Mouse (Mus musculus) right cerebral cortex, postnatal 36 days (tissue): ENCODE results near the gene Setd1a.
A peak's percentile ranks its signal among the peaks of the same experiment; 100 is the strongest.
"Not testable (repeated sequence)": the region's sequence is repeated elsewhere in the genome, so short reads cannot be mapped to it uniquely, and the experiment has no call there.

Experiments
- DNase-seq, 2 experiments: peaks; one replicate each; pipeline ENCODE4 v3.0.0; 2022; ENCODE audit warnings: low spot score in 2 of 2, mixed read lengths in 1 of 2

The Setd1a gene

DNA sequence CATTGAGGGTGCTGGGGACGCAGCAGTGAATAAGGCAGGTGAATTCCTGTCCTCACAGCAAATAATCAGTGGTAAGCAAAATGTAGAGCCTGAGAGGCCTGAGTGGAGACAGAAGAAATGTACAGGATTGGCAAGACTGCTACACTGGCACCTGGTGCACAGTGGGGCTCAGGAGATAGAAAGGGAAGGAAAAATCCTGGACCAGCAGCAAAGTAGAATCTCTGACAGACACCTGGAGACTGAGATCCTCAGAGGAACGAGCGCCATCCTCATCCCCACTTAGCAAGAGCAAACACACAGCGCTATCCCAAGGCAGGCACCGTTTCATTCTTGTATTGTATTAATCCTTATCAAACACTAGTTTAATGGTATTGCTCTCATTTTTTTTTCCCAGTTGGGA, 61.0 kb downstream of the Setd1a start:
- no peak for DNase-seq

DNA sequence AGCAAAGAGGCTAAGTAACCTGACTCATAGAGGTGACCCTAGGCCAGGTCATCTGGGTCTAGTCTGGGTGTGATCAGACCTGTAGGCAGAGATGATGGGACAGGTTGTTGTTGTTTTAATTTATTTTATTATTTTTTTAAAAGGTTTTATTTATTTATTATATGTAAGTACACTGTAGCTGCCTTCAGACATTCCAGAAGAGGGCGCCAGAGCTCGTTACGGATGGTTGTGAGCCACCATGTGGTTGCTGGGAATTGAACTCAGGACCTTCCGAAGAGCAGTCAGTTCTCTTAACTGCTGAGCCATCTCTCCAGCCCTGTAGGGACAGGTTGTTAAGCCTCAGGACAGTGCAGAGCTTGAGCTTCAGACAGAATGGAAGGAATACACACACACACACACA, 61.4 kb downstream of the Setd1a start:
- DNase-seq, result not testable (repeated sequence)

DNA sequence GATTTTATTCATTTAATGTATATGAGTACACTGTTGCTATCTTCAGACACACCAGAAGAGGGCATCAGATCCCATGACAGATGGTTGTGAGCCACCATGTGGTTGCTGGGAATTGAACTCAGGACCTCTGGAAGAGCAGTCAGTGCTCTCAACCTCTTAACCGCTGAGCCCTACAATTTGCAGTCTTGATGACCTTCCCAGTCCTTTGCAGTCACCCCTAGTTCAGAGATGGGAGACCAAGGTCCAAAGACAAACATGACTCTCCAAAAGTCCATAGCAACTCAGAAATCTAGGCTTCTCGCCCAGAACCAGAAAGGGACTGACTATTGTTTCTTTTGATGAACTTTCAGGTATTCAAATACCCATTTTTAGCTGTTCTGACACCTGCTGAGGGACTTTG, 63.6 kb downstream of the Setd1a start:
- not testable (repeated sequence) for DNase-seq

DNA sequence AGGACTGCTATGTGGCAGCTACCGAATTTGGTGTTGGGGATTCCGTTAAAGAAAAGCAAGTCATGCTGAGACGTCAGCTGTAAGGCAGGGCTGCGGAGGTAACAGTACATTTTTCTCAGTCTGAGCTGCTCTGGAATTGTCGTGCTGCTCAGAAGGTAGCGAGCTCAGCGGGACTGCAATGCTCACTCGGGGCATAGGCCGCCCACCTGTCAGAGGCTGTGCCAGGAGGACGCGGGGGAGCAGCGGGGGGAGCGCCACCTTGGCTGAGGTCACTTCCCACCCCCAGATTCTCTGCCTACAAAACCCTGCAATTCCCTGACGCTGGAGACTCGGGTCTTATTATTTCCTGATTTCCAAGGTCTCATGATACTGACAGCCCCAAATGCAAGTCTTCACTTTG, 64.4 kb downstream of the Setd1a start:
- peak; percentile 75 to 76 for DNase-seq

DNA sequence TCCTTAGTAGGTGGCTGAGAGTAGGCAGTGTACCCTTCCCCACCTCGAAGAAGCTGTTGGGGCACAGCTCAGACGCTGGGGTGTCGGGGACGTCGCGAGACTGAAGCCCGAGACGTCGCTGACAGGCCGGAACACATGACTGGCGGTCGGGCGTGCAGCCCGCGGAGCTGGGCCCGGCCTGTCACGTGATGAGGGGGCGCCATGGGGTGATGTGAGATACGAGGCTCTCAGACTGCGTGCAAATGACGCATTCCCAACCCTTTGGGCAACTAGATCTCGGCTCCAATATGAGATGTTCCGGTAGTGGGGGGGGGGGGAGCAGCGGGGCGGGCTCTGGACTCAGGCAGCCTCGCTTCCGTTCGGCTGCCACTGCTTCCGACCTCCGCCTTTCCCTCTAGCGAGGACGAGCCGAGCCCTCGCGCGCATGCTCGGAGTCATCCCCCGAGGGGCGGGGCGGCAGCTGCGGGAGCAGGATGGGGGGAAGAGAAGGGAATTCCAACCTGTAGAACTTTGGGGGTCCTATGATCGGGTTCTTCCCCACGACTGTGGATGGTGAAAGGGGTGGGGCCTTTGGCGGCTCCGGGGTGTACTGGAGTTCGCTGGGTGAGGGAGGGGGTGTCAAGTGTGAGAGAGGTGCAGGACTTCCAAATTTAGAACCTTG, 65.0 kb downstream of the Setd1a start:
- peak; percentile 97 for DNase-seq

DNA sequence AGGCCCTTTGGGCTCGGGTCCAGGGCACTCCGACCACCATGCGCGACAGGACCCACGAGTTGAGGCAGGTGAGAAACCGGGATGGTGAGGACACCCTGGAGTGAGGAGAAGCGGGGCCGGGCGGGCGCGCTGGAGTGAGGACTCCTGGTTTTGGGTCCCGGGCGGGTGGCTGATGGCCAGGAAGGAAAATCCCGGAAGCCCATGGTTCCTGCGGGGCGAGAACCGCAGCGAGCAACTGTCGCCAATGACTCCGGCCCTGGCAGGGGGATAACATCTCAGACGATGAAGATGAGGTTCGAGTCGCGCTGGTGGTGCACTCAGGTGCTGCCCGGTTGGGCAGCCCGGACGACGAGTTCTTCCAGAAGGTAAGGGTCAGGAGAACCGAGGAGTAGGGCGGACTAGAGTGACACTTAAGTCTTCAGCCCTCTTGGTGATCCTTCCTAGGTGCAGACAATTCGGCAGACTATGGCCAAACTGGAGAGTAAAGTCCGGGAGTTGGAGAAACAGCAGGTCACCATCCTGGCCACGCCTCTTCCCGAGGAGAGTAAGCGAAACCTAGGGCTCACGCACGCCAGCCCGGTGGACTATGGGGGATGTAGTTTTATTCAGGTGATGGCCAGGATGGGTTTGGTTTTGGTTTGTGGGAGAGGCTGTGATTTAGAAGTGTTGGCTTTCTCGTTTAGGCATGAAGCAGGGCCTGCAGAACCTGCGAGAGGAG, 65.7 kb downstream of the Setd1a start:
- DNase-seq, result peak; percentile 59 to 71
